Mouse (Mus musculus) midbrain, embryonic 16.5 days (tissue): ENCODE measurements around the gene Pank1. TPM values are rescaled to one million over a fixed set of nuclear protein-coding genes. Genes with fewer than 3 reads are reported as not detected.
A peak's percentile ranks its signal among the peaks of the same experiment; 100 is the strongest.

Source experiments
- ATAC-seq: fragments of 200-750 bp; cut with Nextera tagmentation; 2 replicates; pipeline ENCODE4 v1.8.0; 2017; ENCODE audit warnings: moderate TSS enrichment
- H3K27ac ChIP-seq: fragments of 300-500 bp; sonication (generic); 2 replicates; pipeline ENCODE4 v1.5.1; 2014; ENCODE audit warnings: mild to moderate bottlenecking, low read length, mixed read lengths
- H3K27me3 ChIP-seq: fragments of 300-500 bp; sonication (generic); 2 replicates; pipeline ENCODE4 v1.6.1; 2014; ENCODE audit warnings: low read depth, low read length, mixed read lengths; ENCODE audit not compliant: control insufficient read depth, insufficient read depth
- H3K36me3 ChIP-seq: fragments of 300-500 bp; sonication (generic); 2 replicates; pipeline ENCODE4 v1.6.1; 2014; ENCODE audit warnings: mild to moderate bottlenecking, low read length, moderate library complexity, mixed read lengths; ENCODE audit not compliant: control insufficient read depth, insufficient read depth
- H3K4me1 ChIP-seq: fragments of 300-500 bp; sonication (generic); 2 replicates; pipeline ENCODE4 v1.6.1; 2014; ENCODE audit warnings: mild to moderate bottlenecking, low read length, mixed read lengths; ENCODE audit not compliant: control insufficient read depth, insufficient read depth
- H3K4me2 ChIP-seq: fragments of 300-500 bp; sonication (generic); 2 replicates; pipeline ENCODE4 v1.6.1; 2014; ENCODE audit warnings: mild to moderate bottlenecking, low read length, mixed read lengths
- H3K4me3 ChIP-seq: fragments of 300-500 bp; sonication (generic); 2 replicates; pipeline ENCODE4 v1.5.1; 2014; ENCODE audit warnings: low read depth, mild to moderate bottlenecking, low read length, moderate library complexity, mixed read lengths
- H3K9ac ChIP-seq: fragments of 300-500 bp; sonication (generic); 2 replicates; pipeline ENCODE4 v1.6.1; 2014; ENCODE audit warnings: low read depth, low read length, mixed read lengths
- H3K9me3 ChIP-seq: fragments of 300-500 bp; sonication (generic); replicated peaks from 2 replicates; pipeline ENCODE4 v1.6.1; 2014; ENCODE audit warnings: mild to moderate bottlenecking, low read length, mixed read lengths; ENCODE audit not compliant: control insufficient read depth, poor library complexity, severe bottlenecking
- WGBS: fragments of 180-500 bp; shearing (Covaris S2); extraction: QIAGEN DNeasy Blood & Tissue Kit; methylation state at CpG from one replicate; pipeline ENCODE4 v1.1.7; 2014; 5-methylcytosine and 5-hydroxymethylcytosine counted together
- polyA plus RNA-seq: library from polyadenylated mRNA; unstranded; fragments of >200 nt; fragmentation: Nextera tagmentation; extraction: Ambion mirVana; gene quantifications from 2 replicates; pipeline ENCODE4 v1.2.1, GENCODE M21; 2015

Gene Pank1
- polyA plus RNA-seq, 1 experiment from 2014 or later, result 8.8 TPM

GRCm38 (mm10) chr19:34819577-34820170 is 59.6 kb downstream of the Pank1 start:
- H3K4me2 ChIP-seq, result no peak overlapping the region
- no peaks in the 10 kb centered on the region for H3K27me3 ChIP-seq
- H3K4me3 ChIP-seq, result no peak overlapping the region
- 0 out of 2 replicates have a peak, but pooled peaks cover 7% of the 10 kb centered on the region for H3K36me3 ChIP-seq
- no peak overlapping the region for H3K9ac ChIP-seq
- 91% methylated on average over 5 of the region's 5 CpGs for WGBS
- H3K27ac ChIP-seq, result no peak overlapping the region
- no peaks in the 10 kb centered on the region for H3K9me3 ChIP-seq
- ATAC-seq, result no peak
- peaks cover 2% of the 10 kb centered on the region; the same call in 1 of the 2 replicates for H3K4me1 ChIP-seq

GRCm38 (mm10) chr19:34815371-34815770 is 63.9 kb downstream of the Pank1 start:
- WGBS, result 76% methylated on average over 4 of the region's 4 CpGs
- H3K4me3 ChIP-seq, result no peak overlapping the region
- H3K4me1 ChIP-seq, result peaks cover 5% of the 10 kb centered on the region; the same call in 1 of the 2 replicates
- H3K9ac ChIP-seq, result no peak overlapping the region
- peak overlapping the region; percentile 33; the same call in 1 of the 2 replicates for H3K27ac ChIP-seq
- H3K9me3 ChIP-seq, result no peaks in the 10 kb centered on the region
- no peaks in the 10 kb centered on the region for H3K27me3 ChIP-seq
- H3K4me2 ChIP-seq, result no peak overlapping the region
- ATAC-seq, result no peak
- 0 out of 2 replicates have a peak, but pooled peaks cover 4% of the 10 kb centered on the region for H3K36me3 ChIP-seq

- 34% methylated on average over 4 of the region's 4 CpGs for WGBS
- H3K27me3 ChIP-seq, result no peaks in the 10 kb centered on the region
- peaks cover 5% of the 10 kb centered on the region; the same call in 1 of the 2 replicates for H3K4me1 ChIP-seq
- H3K4me3 ChIP-seq, result no peak overlapping the region
- H3K9me3 ChIP-seq, result no peaks in the 10 kb centered on the region
- peak overlapping the region; percentile 23 for H3K27ac ChIP-seq
- ATAC-seq, result peak; percentile 91
- H3K4me2 ChIP-seq, result 0 out of 2 replicates have a peak overlapping the region, but pooled peaks have one; percentile 4
- 0 out of 2 replicates have a peak, but pooled peaks cover 2% of the 10 kb centered on the region for H3K36me3 ChIP-seq
- H3K9ac ChIP-seq, result no peak overlapping the region
These were observed 64.6 kb downstream of the Pank1 start for GRCm38 (mm10) chr19:34814696-34815095.

GRCm38 (mm10) chr19:34813961-34814360 is 65.3 kb downstream of the Pank1 start:
- Histone ChIP-seq H3K4me1 (peaks cover 5% of the 10 kb centered on the region; the same call in 1 of the 2 replicates), H3K27me3 (no peaks in the 10 kb centered on the region), H3K4me3 (no peak overlapping the region), H3K27ac (peak overlapping the region; percentile 42; the same call in 1 of the 2 replicates), H3K9ac (no peak overlapping the region), H3K9me3 (no peaks in the 10 kb centered on the region), H3K4me2 (no peak overlapping the region), H3K36me3 (0 out of 2 replicates have a peak, but pooled peaks cover 1% of the 10 kb centered on the region)
- peak; percentile 25; the same call in 1 of the 2 replicates for ATAC-seq
- 95% methylated on average over 6 of the region's 6 CpGs for WGBS

GRCm38 (mm10) chr19:34813533-34813932 is 65.7 kb downstream of the Pank1 start:
- no peak overlapping the region for H3K4me2 ChIP-seq
- H3K9me3 ChIP-seq, result no peaks in the 10 kb centered on the region
- H3K9ac ChIP-seq, result no peak overlapping the region
- no peak overlapping the region for H3K4me3 ChIP-seq
- 95% methylated on average over 2 of the region's 2 CpGs for WGBS
- no peaks in the 10 kb centered on the region for H3K27me3 ChIP-seq
- ATAC-seq, result no peak
- H3K36me3 ChIP-seq, result no peaks in the 10 kb centered on the region
- H3K27ac ChIP-seq, result no peak overlapping the region
- H3K4me1 ChIP-seq, result peaks cover 5% of the 10 kb centered on the region; the same call in 1 of the 2 replicates

- no peak for ATAC-seq
These were observed 66.5 kb downstream of the Pank1 start for GRCm38 (mm10) chr19:34812711-34813110.

GRCm38 (mm10) chr19:34807173-34807572 is 72.1 kb downstream of the Pank1 start:
- Histone ChIP-seq H3K9ac (no peak overlapping the region), H3K27me3 (no peaks in the 10 kb centered on the region)
- WGBS, result 92% methylated on average over 5 of the region's 5 CpGs

More at GRCm38 (mm10) chr19:34812711-34813110, 66.5 kb downstream of the Pank1 start:
- H3K27ac ChIP-seq, result no peak overlapping the region
- no peak overlapping the region for H3K4me2 ChIP-seq
- H3K27me3 ChIP-seq, result no peaks in the 10 kb centered on the region
- no peak overlapping the region for H3K4me3 ChIP-seq
- 93% methylated on average over 4 of the region's 4 CpGs for WGBS
- no peak overlapping the region for H3K9ac ChIP-seq
- peaks cover 5% of the 10 kb centered on the region; the same call in 1 of the 2 replicates for H3K4me1 ChIP-seq
- H3K9me3 ChIP-seq, result no peaks in the 10 kb centered on the region
- no peaks in the 10 kb centered on the region for H3K36me3 ChIP-seq

GRCm38 (mm10) chr19:34805071-34805470 is 74.2 kb downstream of the Pank1 start:
- WGBS, result 66% methylated on average over 2 of the region's 2 CpGs
- H3K9me3 ChIP-seq, result no peaks in the 10 kb centered on the region
- no peak for ATAC-seq

More at GRCm38 (mm10) chr19:34807173-34807572, 72.1 kb downstream of the Pank1 start:
- Histone ChIP-seq H3K9me3 (no peaks in the 10 kb centered on the region), H3K36me3 (no peaks in the 10 kb centered on the region), H3K4me2 (no peak overlapping the region), H3K4me1 (no peaks in the 10 kb centered on the region), H3K27ac (no peak overlapping the region), H3K4me3 (no peak overlapping the region)
- no peak for ATAC-seq

GRCm38 (mm10) chr19:34804531-34804930 is 74.7 kb downstream of the Pank1 start:
- Histone ChIP-seq H3K36me3 (no peaks in the 10 kb centered on the region), H3K9ac (no peak overlapping the region), H3K4me1 (no peaks in the 10 kb centered on the region), H3K4me2 (no peak overlapping the region), H3K27ac (no peak overlapping the region), H3K9me3 (no peaks in the 10 kb centered on the region), H3K4me3 (no peak overlapping the region), H3K27me3 (no peaks in the 10 kb centered on the region)
- no peak for ATAC-seq
- 95% methylated on average over 2 of the region's 2 CpGs for WGBS

More at GRCm38 (mm10) chr19:34805071-34805470, 74.2 kb downstream of the Pank1 start:
- H3K4me2 ChIP-seq, result no peak overlapping the region
- H3K27ac ChIP-seq, result no peak overlapping the region
- H3K4me3 ChIP-seq, result no peak overlapping the region
- no peaks in the 10 kb centered on the region for H3K27me3 ChIP-seq
- no peaks in the 10 kb centered on the region for H3K36me3 ChIP-seq
- no peak overlapping the region for H3K9ac ChIP-seq
- no peaks in the 10 kb centered on the region for H3K4me1 ChIP-seq
